ENCODE assay signal across 8 mouse cellular contexts in genomic region chr7:118704001-118704850, GRCm38 (mm10). TPM values are rescaled to one million over a fixed set of nuclear protein-coding genes. Genes with fewer than 3 reads are reported as not detected.
A peak's percentile ranks its signal among the peaks of the same experiment; 100 is the strongest.
DNase-seq lines count a peak whose midpoint lies in the region; ATAC-seq and TF ChIP-seq lines count a peak whose summit lies in the region.

No protein-coding gene starts in this region.

- H3K27ac ChIP-seq in forebrain, embryonic 14.5 days (ENCODE audit: low read depth, low read length), result no peak overlapping the region
- H3K27ac ChIP-seq in liver, postnatal 0 days (ENCODE audit: low read depth), result peak overlapping the region; percentile 95

- TF ChIP-seq EP300 in liver, postnatal 0 days (IDR thresholded peaks at IDR 0.05; ENCODE audit: low read depth), result no peak

- H3K4me3 ChIP-seq in erythroblast, embryonic 14.5 days (replicated peaks), result peak overlapping the region; percentile 96
- H3K4me3 ChIP-seq in forebrain, embryonic 14.5 days (ENCODE audit: low read depth, low read length), result peak overlapping the region; percentile 92
- peak overlapping the region; percentile 95 for H3K4me3 ChIP-seq in liver, postnatal 0 days (ENCODE audit: low read depth, low read length)

- TF ChIP-seq CTCF in liver, postnatal 0 days (IDR thresholded peaks at IDR 0.05; ENCODE audit: low read depth), result no peak

- WGBS in forebrain, embryonic 14.5 days, result 82% methylated on average over 9 of the region's 9 CpGs
- WGBS in liver, postnatal 0 days (ENCODE audit: insufficient replicate concordance), result 58% methylated on average over 9 of the region's 9 CpGs

- H3K9me3 ChIP-seq in erythroblast, embryonic 14.5 days (ENCODE audit: control insufficient read depth, low read length), result no peaks in the 10 kb centered on the region
- H3K9me3 ChIP-seq in forebrain, embryonic 14.5 days (replicated peaks; ENCODE audit: control insufficient read depth, low read length), result no peaks in the 10 kb centered on the region
- H3K9me3 ChIP-seq in liver, postnatal 0 days (ENCODE audit: low read length), result no peaks in the 10 kb centered on the region

- H3K4me1 ChIP-seq in erythroblast, embryonic 14.5 days (ENCODE audit: control insufficient read depth), result peaks cover 51% of the 10 kb centered on the region
- H3K4me1 ChIP-seq in forebrain, embryonic 14.5 days (ENCODE audit: control insufficient read depth, insufficient read depth, low read length), result peaks cover 21% of the 10 kb centered on the region
- peaks cover 38% of the 10 kb centered on the region for H3K4me1 ChIP-seq in liver, postnatal 0 days (ENCODE audit: insufficient read depth)

- ATAC-seq in erythroblast, adult 5-6 weeks (replicated peaks; ENCODE audit: low FRiP score, poor library complexity, severe bottlenecking), result no peak
- ATAC-seq in forebrain, embryonic 14.5 days, result no peak
- peak; percentile 13; the same call in 1 of the 2 replicates for ATAC-seq in liver, postnatal 0 days

- H3K36me3 ChIP-seq in erythroblast, embryonic 14.5 days (ENCODE audit: control insufficient read depth), result peaks cover 40% of the 10 kb centered on the region
- H3K36me3 ChIP-seq in forebrain, embryonic 14.5 days (ENCODE audit: control insufficient read depth, insufficient read depth, low read length), result peaks cover 9% of the 10 kb centered on the region; the same call in 1 of the 2 replicates
- H3K36me3 ChIP-seq in liver, postnatal 0 days (replicated peaks; ENCODE audit: insufficient read depth, low read length), result peaks cover 4% of the 10 kb centered on the region; the same call in 1 of the 2 replicates

- peak overlapping the region; percentile 93; the same call in 1 of the 2 replicates for H3K9ac ChIP-seq in forebrain, embryonic 14.5 days (ENCODE audit: low read length)
- H3K9ac ChIP-seq in liver, postnatal 0 days (replicated peaks), result peak overlapping the region; percentile 93

- H3K27me3 ChIP-seq in erythroblast, embryonic 14.5 days (ENCODE audit: control insufficient read depth), result no peaks in the 10 kb centered on the region
- no peaks in the 10 kb centered on the region for H3K27me3 ChIP-seq in forebrain, embryonic 14.5 days (replicated peaks; ENCODE audit: control insufficient read depth, insufficient read depth, low read length)
- no peaks in the 10 kb centered on the region for H3K27me3 ChIP-seq in liver, postnatal 0 days (ENCODE audit: insufficient read depth, low read length)

- peak; percentile 44 for DNase-seq in CD4-positive helper T cell, adult 2 months (ENCODE audit: low read depth, low spot score)
- peak; percentile 17 for DNase-seq in forebrain, embryonic 14.5 days (ENCODE audit: low spot score)
- DNase-seq in liver, postnatal 0 days, result no peak
- no peak for DNase-seq in c-Kit-positive CD71-positive TER-119-positive erythroid progenitor cells, embryonic 14.5 days (ENCODE audit: low spot score)
- no peak for DNase-seq in left cerebral cortex, adult 8-10 months (ENCODE audit: low spot score in 2 of 2)
- DNase-seq in layer of hippocampus, adult 8-10 months (ENCODE audit: low spot score in 2 of 2), result no peak

- peak overlapping the region; percentile 60 for H3K4me2 ChIP-seq in forebrain, embryonic 14.5 days (ENCODE audit: low read length)
- H3K4me2 ChIP-seq in liver, postnatal 0 days (ENCODE audit: low read depth, low read length), result peak overlapping the region; percentile 93

RNA-seq across cellular contexts. Expression of gene Gde1, which starts 1.4 kb away (rescaled TPM):
- polyA plus RNA-seq in erythroblast, embryonic 14.5 days (2012), result 7.3 and 8.4 TPM in 2 replicates
- total RNA-seq in erythroblast, adult 5-6 weeks (2015; ENCODE audit: low replicate concordance), result 17.1 and 23.0 TPM in 2 replicates
- 11.6 and 19.3 TPM in 2 replicates for total RNA-seq in erythroblast, adult 5-6 weeks (2017; ENCODE audit: low replicate concordance)
- polyA plus RNA-seq in forebrain, embryonic 14.5 days (2014; fragmentation: Nextera tagmentation; extraction: Ambion mirVana), result 194 and 198 TPM in 2 replicates
- 40.1 and 43.1 TPM in 2 replicates for polyA plus RNA-seq in liver, postnatal 0 days (2015; fragmentation: Nextera tagmentation; extraction: Ambion mirVana)
- 100 to 1,000 TPM; 218 to 257 (median 233) TPM for total RNA-seq in left cerebral cortex, adult 8-10 months (2022)
- total RNA-seq in layer of hippocampus, adult 8-10 months (2022), result 100 to 1,000 TPM; 199 to 203 (median 202) TPM

RNA-seq across cellular contexts. Expression of gene Ccp110, which starts 8.1 kb away (rescaled TPM):
- polyA plus RNA-seq in erythroblast, embryonic 14.5 days (2012), result 0.18 and 0.22 TPM in 2 replicates
- total RNA-seq in erythroblast, adult 5-6 weeks (2015; ENCODE audit: low replicate concordance), result 18.3 and 25.1 TPM in 2 replicates
- total RNA-seq in erythroblast, adult 5-6 weeks (2017; ENCODE audit: low replicate concordance), result 20.1 and 27.7 TPM in 2 replicates
- polyA plus RNA-seq in forebrain, embryonic 14.5 days (2014; fragmentation: Nextera tagmentation; extraction: Ambion mirVana), result 14.8 and 17.5 TPM in 2 replicates
- polyA plus RNA-seq in liver, postnatal 0 days (2015; fragmentation: Nextera tagmentation; extraction: Ambion mirVana), result 2.7 and 3.5 TPM in 2 replicates
- 10 to 100 TPM; 52.1 to 59.6 (median 56.5) TPM for total RNA-seq in left cerebral cortex, adult 8-10 months (2022)
- 10 to 100 TPM; 44.1 to 54.8 (median 47.9) TPM for total RNA-seq in layer of hippocampus, adult 8-10 months (2022)

RNA-seq across cellular contexts. Expression of gene Vps35l, which starts 35.8 kb away (rescaled TPM):
- 1.1 and 1.2 TPM in 2 replicates for polyA plus RNA-seq in erythroblast, embryonic 14.5 days (2012)
- 18.1 and 21.1 TPM in 2 replicates for total RNA-seq in erythroblast, adult 5-6 weeks (2015; ENCODE audit: low replicate concordance)
- total RNA-seq in erythroblast, adult 5-6 weeks (2017; ENCODE audit: low replicate concordance), result 28.6 and 32.9 TPM in 2 replicates
- polyA plus RNA-seq in forebrain, embryonic 14.5 days (2014; fragmentation: Nextera tagmentation; extraction: Ambion mirVana), result 91.0 and 95.1 TPM in 2 replicates
- 19.3 and 20.5 TPM in 2 replicates for polyA plus RNA-seq in liver, postnatal 0 days (2015; fragmentation: Nextera tagmentation; extraction: Ambion mirVana)
- total RNA-seq in left cerebral cortex, adult 8-10 months (2022), result 10 to 100 TPM; 56.2 to 72.5 (median 59.8) TPM
- total RNA-seq in layer of hippocampus, adult 8-10 months (2022), result 10 to 100 TPM; 61.8 to 73.0 (median 69.1) TPM

Comparison
In these comparisons a context has a peak if more than half of its experiments do, and no peak if none do; other contexts are left out.
1. DNase-seq: peak in CD4-positive helper T cell, adult 2 months (single experiment) and forebrain, embryonic 14.5 days (single experiment); none in liver, postnatal 0 days (single experiment), c-Kit-positive CD71-positive TER-119-positive erythroid progenitor cells, embryonic 14.5 days (single experiment), left cerebral cortex, adult 8-10 months (0 of 2) and layer of hippocampus, adult 8-10 months (0 of 2).
2. RNA of gene Gde1, which starts 1.4 kb away (total RNA-seq): 218 to 257 TPM in left cerebral cortex, adult 8-10 months and 199 to 203 TPM in layer of hippocampus, adult 8-10 months; 11.6 to 23.0 TPM in erythroblast, adult 5-6 weeks; every median in the first group is over 4 times any median in the second.
3. Peak in every context shown above with its lines, with median percentiles within 50 percentile points of each other: H3K4me3 ChIP-seq.